Mouse (Mus musculus) heart, embryonic 16.5 days (tissue): ENCODE measurements at regions not wholly inside any gene's neighbourhood (a gene's known extent, or its start where the extent isn't known, plus 50 kb on each side); places are given as distances from the start of the nearest gene placed in this dataset.

Source experiments
- ATAC-seq: fragments of 200-750 bp; cut with Nextera tagmentation; replicated peaks from 2 replicates; pipeline ENCODE4 v1.8.0; 2017; ENCODE audit warnings: moderate number of reproducible peaks; ENCODE audit not compliant: insufficient read depth, low FRiP score; ENCODE audit errors: extremely low read depth
- H3K27ac ChIP-seq: fragments of 300-500 bp; sonication (generic); 2 replicates; pipeline ENCODE4 v1.5.1; 2014; ENCODE audit warnings: mild to moderate bottlenecking, low read length, control low read depth, moderate library complexity
- H3K27me3 ChIP-seq: fragments of 300-500 bp; sonication (generic); 2 replicates; pipeline ENCODE4 v1.6.1; 2014; ENCODE audit warnings: low read length, mixed read lengths; ENCODE audit not compliant: control insufficient read depth, insufficient read depth
- H3K36me3 ChIP-seq: fragments of 300-500 bp; sonication (generic); 2 replicates; pipeline ENCODE4 v1.6.1; 2014; ENCODE audit not compliant: control insufficient read depth, insufficient read depth
- H3K4me1 ChIP-seq: fragments of 300-500 bp; sonication (generic); 2 replicates; pipeline ENCODE4 v1.6.1; 2014; ENCODE audit warnings: low read length, mixed read lengths; ENCODE audit not compliant: control insufficient read depth, insufficient read depth
- H3K4me2 ChIP-seq: fragments of 300-500 bp; sonication (generic); 2 replicates; pipeline ENCODE4 v1.6.1; 2014; ENCODE audit warnings: low read depth, mild to moderate bottlenecking, control low read depth, low read length
- H3K4me3 ChIP-seq: fragments of 300-500 bp; sonication (generic); 2 replicates; pipeline ENCODE4 v1.5.1; 2014; ENCODE audit warnings: mild to moderate bottlenecking, control low read depth, low read length
- H3K9ac ChIP-seq: fragments of 300-500 bp; sonication (generic); 2 replicates; pipeline ENCODE4 v1.6.1; 2014; ENCODE audit warnings: low read length, control low read depth
- H3K9me3 ChIP-seq: fragments of 300-500 bp; sonication (generic); replicated peaks from 2 replicates; pipeline ENCODE4 v1.6.1; 2016; ENCODE audit warnings: low read length; ENCODE audit not compliant: control insufficient read depth
- WGBS: fragments of 180-500 bp; shearing (Covaris S2); extraction: QIAGEN DNeasy Blood & Tissue Kit; methylation state at CpG from one replicate; pipeline ENCODE4 v1.1.7; 2014; 5-methylcytosine and 5-hydroxymethylcytosine counted together

GRCm38 (mm10) chr5:29054393-29054792, 141.4 kb upstream of the Rnf32 start:
- Histone ChIP-seq H3K27ac (no peak overlapping the region), H3K9me3 (no peaks in the 10 kb centered on the region), H3K36me3 (no peaks in the 10 kb centered on the region), H3K4me2 (no peak overlapping the region), H3K27me3 (no peaks in the 10 kb centered on the region), H3K4me1 (no peaks in the 10 kb centered on the region), H3K4me3 (no peak overlapping the region), H3K9ac (no peak overlapping the region)
- WGBS = 50% methylated on average over 1 of the region's 1 CpGs
- no peak for ATAC-seq

- Histone ChIP-seq H3K4me2 (no peak overlapping the region), H3K27ac (no peak overlapping the region), H3K36me3 (no peaks in the 10 kb centered on the region), H3K9ac (no peak overlapping the region), H3K27me3 (no peaks in the 10 kb centered on the region), H3K4me3 (no peak overlapping the region), H3K9me3 (no peaks in the 10 kb centered on the region), H3K4me1 (peaks cover 7% of the 10 kb centered on the region)
- ATAC-seq = no peak
- 57% methylated on average over 20 of the region's 20 CpGs for WGBS
These were observed 159.2 kb upstream of the Rnf32 start for GRCm38 (mm10) chr5:29036636-29037035.

GRCm38 (mm10) chr5:29033462-29033997, 162.3 kb upstream of the Rnf32 start:
- peak; percentile 58 for ATAC-seq
- Histone ChIP-seq H3K4me2 (no peak overlapping the region), H3K27ac (no peak overlapping the region), H3K4me3 (no peak overlapping the region), H3K9ac (no peak overlapping the region), H3K27me3 (no peaks in the 10 kb centered on the region), H3K36me3 (no peaks in the 10 kb centered on the region), H3K4me1 (peaks cover 12% of the 10 kb centered on the region), H3K9me3 (no peaks in the 10 kb centered on the region)
- 17% methylated on average over 4 of the region's 4 CpGs for WGBS

GRCm38 (mm10) chr5:29030525-29030924, 165.3 kb upstream of the Rnf32 start:
- H3K27ac ChIP-seq = no peak overlapping the region
- H3K36me3 ChIP-seq = no peaks in the 10 kb centered on the region
- H3K27me3 ChIP-seq = no peaks in the 10 kb centered on the region
- H3K4me3 ChIP-seq = peak overlapping the region; percentile 11; the same call in 1 of the 2 replicates
- ATAC-seq = no peak
- peaks cover 12% of the 10 kb centered on the region for H3K4me1 ChIP-seq
- WGBS = 11% methylated on average over 5 of the region's 5 CpGs
- no peaks in the 10 kb centered on the region for H3K9me3 ChIP-seq
- peak overlapping the region; percentile 39 for H3K4me2 ChIP-seq
- H3K9ac ChIP-seq = no peak overlapping the region

- WGBS = 32% methylated on average over 5 of the region's 5 CpGs
- H3K9ac ChIP-seq = no peak overlapping the region
- H3K27me3 ChIP-seq = no peaks in the 10 kb centered on the region
- H3K4me1 ChIP-seq = peaks cover 12% of the 10 kb centered on the region
- no peak overlapping the region for H3K4me3 ChIP-seq
- H3K27ac ChIP-seq = no peak overlapping the region
- H3K4me2 ChIP-seq = peak overlapping the region; percentile 39
- H3K36me3 ChIP-seq = no peaks in the 10 kb centered on the region
- no peaks in the 10 kb centered on the region for H3K9me3 ChIP-seq
- no peak for ATAC-seq
These were observed 165.8 kb upstream of the Rnf32 start for GRCm38 (mm10) chr5:29029957-29030356.

- Histone ChIP-seq H3K4me1 (no peaks in the 10 kb centered on the region), H3K27ac (no peak overlapping the region), H3K4me3 (no peak overlapping the region), H3K4me2 (no peak overlapping the region), H3K9me3 (no peaks in the 10 kb centered on the region), H3K9ac (no peak overlapping the region), H3K36me3 (no peaks in the 10 kb centered on the region), H3K27me3 (no peaks in the 10 kb centered on the region)
- no peak for ATAC-seq
These were observed 170.7 kb upstream of the Rnf32 start for GRCm38 (mm10) chr5:29025045-29025444.

- H3K9ac ChIP-seq = no peak overlapping the region
- WGBS = 85% methylated on average over 2 of the region's 2 CpGs
- H3K27ac ChIP-seq = no peak overlapping the region
- no peak overlapping the region for H3K4me2 ChIP-seq
- no peak for ATAC-seq
- H3K4me3 ChIP-seq = no peak overlapping the region
- H3K9me3 ChIP-seq = no peaks in the 10 kb centered on the region
- no peaks in the 10 kb centered on the region for H3K4me1 ChIP-seq
- no peaks in the 10 kb centered on the region for H3K27me3 ChIP-seq
- H3K36me3 ChIP-seq = no peaks in the 10 kb centered on the region
These were observed 203.0 kb upstream of the Rnf32 start for GRCm38 (mm10) chr5:28992796-28993195.

GRCm38 (mm10) chr5:28979932-28980331, 215.9 kb upstream of the Rnf32 start:
- Histone ChIP-seq H3K9ac (no peak overlapping the region), H3K36me3 (no peaks in the 10 kb centered on the region), H3K27me3 (no peaks in the 10 kb centered on the region), H3K9me3 (no peaks in the 10 kb centered on the region), H3K4me3 (no peak overlapping the region), H3K4me2 (no peak overlapping the region), H3K4me1 (no peaks in the 10 kb centered on the region), H3K27ac (no peak overlapping the region)
- ATAC-seq = no peak
- 26% methylated on average over 1 of the region's 1 CpGs for WGBS

GRCm38 (mm10) chr5:28970404-28970803, 225.4 kb upstream of the Rnf32 start:
- WGBS = 67% methylated on average over 2 of the region's 2 CpGs
- Histone ChIP-seq H3K4me2 (no peak overlapping the region), H3K36me3 (no peaks in the 10 kb centered on the region), H3K27ac (no peak overlapping the region), H3K9me3 (no peaks in the 10 kb centered on the region), H3K4me3 (no peak overlapping the region), H3K27me3 (no peaks in the 10 kb centered on the region), H3K4me1 (no peaks in the 10 kb centered on the region), H3K9ac (no peak overlapping the region)
- no peak for ATAC-seq

- Histone ChIP-seq H3K9me3 (no peaks in the 10 kb centered on the region), H3K4me2 (no peak overlapping the region), H3K36me3 (no peaks in the 10 kb centered on the region)
These were observed 240.8 kb upstream of the Rnf32 start for GRCm38 (mm10) chr5:28955036-28955435.

More at GRCm38 (mm10) chr5:28955036-28955435, 240.8 kb upstream of the Rnf32 start:
- Histone ChIP-seq H3K4me1 (no peaks in the 10 kb centered on the region), H3K27me3 (no peaks in the 10 kb centered on the region), H3K27ac (no peak overlapping the region), H3K4me3 (no peak overlapping the region), H3K9ac (no peak overlapping the region)
- ATAC-seq = no peak
